Mouse (Mus musculus) heart, postnatal 0 days (tissue): ENCODE measurements at regions not wholly inside any gene's neighbourhood (a gene's known extent, or its start where the extent isn't known, plus 50 kb on each side); places are given as distances from the start of the nearest gene placed in this dataset.

Experiments used
- CTCF ChIP-seq: IDR thresholded peaks from 2 replicates; pipeline ENCODE4 v1.5.1; 2016; ENCODE audit warnings: antibody characterized with exemption, control low read depth, low read depth
- EP300 ChIP-seq: IDR thresholded peaks from 2 replicates; pipeline ENCODE4 v1.6.1; 2016; ENCODE audit warnings: antibody characterized with exemption, low read depth

- TF ChIP-seq EP300 (no peak), CTCF (no peak)
Observed at GRCm38 (mm10) chr10:68963090-68963489, 188.1 kb upstream of the Rhobtb1 start.
